Mouse (Mus musculus): Measurements from ENCODE around the gene Wdr44. TPM values are rescaled to one million over a fixed set of nuclear protein-coding genes. Genes with fewer than 3 reads are reported as not detected.
"Not testable (repeated sequence)": the region's sequence is repeated elsewhere in the genome, so short reads cannot be mapped to it uniquely, and the experiment has no call there.

Wdr44 gene
- polyA plus RNA-seq, 1 experiment = 2.0 TPM

GRCm38 (mm10) chrX:23767849-23768248 lies 75.0 kb downstream of the Wdr44 start:
- Histone ChIP-seq H3K4me3 (ENCODE audit: insufficient read depth, poor library complexity, severe bottlenecking) (no peak overlapping the region), H3K79me3 (ENCODE audit: low read depth) (no peaks in the 10 kb centered on the region), H3K36me3 (ENCODE audit: control insufficient read depth, insufficient read depth) (peaks cover 2% of the 10 kb centered on the region), H3K27me3 (ENCODE audit: control insufficient read depth, insufficient read depth, insufficient read length) (no peaks in the 10 kb centered on the region), H3K79me2 (ENCODE audit: control insufficient read depth, insufficient read depth) (no peaks in the 10 kb centered on the region), H3ac (ENCODE audit: control insufficient read depth, insufficient read length, low read depth) (no peak overlapping the region)
- TF ChIP-seq CTCF (IDR thresholded peaks at IDR 0.05; ENCODE audit: control insufficient read depth, insufficient read depth, insufficient read length) (no peak), FOSL1 (IDR thresholded peaks at IDR 0.05; ENCODE audit: insufficient read depth, low read length, poor library complexity, severe bottlenecking) (no peak), MYOD1 (IDR thresholded peaks at IDR 0.05; ENCODE audit: control insufficient read depth, insufficient read length, low read depth) (no peak), MAX (IDR thresholded peaks at IDR 0.05) (no peak), CEBPB (IDR thresholded peaks at IDR 0.05; ENCODE audit: low read depth) (no peak), MYOG (IDR thresholded peaks at IDR 0.05; ENCODE audit: control insufficient read depth, extremely low read depth, insufficient read length) (no peak), USF1 (IDR thresholded peaks at IDR 0.05; ENCODE audit: low read depth) (no peak)

- no peak overlapping the region for H3K4me3 ChIP-seq (ENCODE audit: insufficient read depth, poor library complexity, severe bottlenecking)
- H3K27me3 ChIP-seq (ENCODE audit: control insufficient read depth, insufficient read depth, insufficient read length) = no peaks in the 10 kb centered on the region
- no peaks in the 10 kb centered on the region for H3K79me2 ChIP-seq (ENCODE audit: control insufficient read depth, insufficient read depth)
- no peaks in the 10 kb centered on the region for H3K36me3 ChIP-seq (ENCODE audit: control insufficient read depth, insufficient read depth)
- no peaks in the 10 kb centered on the region for H3K79me3 ChIP-seq (ENCODE audit: low read depth)
- H3ac ChIP-seq (ENCODE audit: control insufficient read depth, insufficient read length, low read depth) = no peak overlapping the region
- TF ChIP-seq MYOG (IDR thresholded peaks at IDR 0.05; ENCODE audit: control insufficient read depth, extremely low read depth, insufficient read length) = no peak
- no peak for TF ChIP-seq MAX (IDR thresholded peaks at IDR 0.05)
- no peak for TF ChIP-seq CTCF (IDR thresholded peaks at IDR 0.05; ENCODE audit: control insufficient read depth, insufficient read depth, insufficient read length)
Observed at GRCm38 (mm10) chrX:23807125-23807524, 114.3 kb downstream of the Wdr44 start.

- no peaks in the 10 kb centered on the region for H3K79me3 ChIP-seq (ENCODE audit: low read depth)
- H3ac ChIP-seq (ENCODE audit: control insufficient read depth, insufficient read length, low read depth) = no peak overlapping the region
- H3K4me3 ChIP-seq (ENCODE audit: insufficient read depth, poor library complexity, severe bottlenecking) = no peak overlapping the region
- no peaks in the 10 kb centered on the region for H3K36me3 ChIP-seq (ENCODE audit: control insufficient read depth, insufficient read depth)
- no peaks in the 10 kb centered on the region for H3K27me3 ChIP-seq (ENCODE audit: control insufficient read depth, insufficient read depth, insufficient read length)
- no peaks in the 10 kb centered on the region for H3K79me2 ChIP-seq (ENCODE audit: control insufficient read depth, insufficient read depth)
- TF ChIP-seq MYOD1 (IDR thresholded peaks at IDR 0.05; ENCODE audit: control insufficient read depth, insufficient read length, low read depth) = no peak
- TF ChIP-seq MYOG (IDR thresholded peaks at IDR 0.05; ENCODE audit: control insufficient read depth, extremely low read depth, insufficient read length) = no peak
- TF ChIP-seq USF1 (IDR thresholded peaks at IDR 0.05; ENCODE audit: low read depth) = no peak
- no peak for TF ChIP-seq CEBPB (IDR thresholded peaks at IDR 0.05; ENCODE audit: low read depth)
- TF ChIP-seq CTCF (IDR thresholded peaks at IDR 0.05; ENCODE audit: control insufficient read depth, insufficient read depth, insufficient read length) = no peak
- no peak for TF ChIP-seq FOSL1 (IDR thresholded peaks at IDR 0.05; ENCODE audit: insufficient read depth, low read length, poor library complexity, severe bottlenecking)
- no peak for TF ChIP-seq MAX (IDR thresholded peaks at IDR 0.05)
Observed at GRCm38 (mm10) chrX:23810365-23810764, 117.5 kb downstream of the Wdr44 start.

GRCm38 (mm10) chrX:23813287-23813686 lies 120.4 kb downstream of the Wdr44 start:
- not testable (repeated sequence) for H3K79me3 ChIP-seq (ENCODE audit: low read depth); H3K36me3 ChIP-seq (ENCODE audit: control insufficient read depth, insufficient read depth)

DNA sequence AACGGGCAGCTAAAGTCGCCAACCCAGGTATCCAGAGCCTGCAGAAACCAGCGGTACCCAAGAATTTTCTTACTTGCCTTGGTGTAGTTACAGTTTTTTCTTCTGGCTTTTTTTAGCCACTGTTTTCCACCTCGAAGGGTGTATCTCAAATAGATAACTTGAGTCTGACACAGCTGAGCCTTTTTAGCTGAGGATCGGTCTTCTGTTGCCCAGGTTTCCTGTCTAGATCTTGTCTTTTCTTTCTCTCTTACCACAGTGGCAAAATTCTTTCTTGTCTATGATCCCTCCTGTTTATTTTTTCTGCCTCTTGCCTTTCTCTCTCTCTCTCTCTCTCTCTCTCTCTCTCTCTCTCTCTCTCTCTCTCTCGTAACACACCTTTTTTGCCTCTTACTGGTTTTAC lies 130.0 kb downstream of the Wdr44 start:
- not testable (repeated sequence) for H3K4me3 ChIP-seq (ENCODE audit: insufficient read depth, poor library complexity, severe bottlenecking); H3K79me2 ChIP-seq (ENCODE audit: control insufficient read depth, insufficient read depth); H3K27me3 ChIP-seq (ENCODE audit: control insufficient read depth, insufficient read depth, insufficient read length); H3ac ChIP-seq (ENCODE audit: control insufficient read depth, insufficient read length, low read depth); H3K79me3 ChIP-seq (ENCODE audit: low read depth); H3K36me3 ChIP-seq (ENCODE audit: control insufficient read depth, insufficient read depth)

More at GRCm38 (mm10) chrX:23813287-23813686, 120.4 kb downstream of the Wdr44 start:
- H3K27me3 ChIP-seq (ENCODE audit: control insufficient read depth, insufficient read depth, insufficient read length); H3ac ChIP-seq (ENCODE audit: control insufficient read depth, insufficient read length, low read depth); H3K4me3 ChIP-seq (ENCODE audit: insufficient read depth, poor library complexity, severe bottlenecking); H3K79me2 ChIP-seq (ENCODE audit: control insufficient read depth, insufficient read depth): not testable (repeated sequence)

- no peaks in the 10 kb centered on the region for H3K27me3 ChIP-seq (ENCODE audit: control insufficient read depth, insufficient read depth, insufficient read length)
- no peaks in the 10 kb centered on the region for H3K36me3 ChIP-seq (ENCODE audit: control insufficient read depth, insufficient read depth)
- TF ChIP-seq CTCF (IDR thresholded peaks at IDR 0.05; ENCODE audit: control insufficient read depth, insufficient read depth, insufficient read length) (no peak), FOSL1 (IDR thresholded peaks at IDR 0.05; ENCODE audit: insufficient read depth, low read length, poor library complexity, severe bottlenecking) (no peak), MYOD1 (IDR thresholded peaks at IDR 0.05; ENCODE audit: control insufficient read depth, insufficient read length, low read depth) (no peak), USF1 (IDR thresholded peaks at IDR 0.05; ENCODE audit: low read depth) (no peak), MAX (IDR thresholded peaks at IDR 0.05) (no peak), CEBPB (IDR thresholded peaks at IDR 0.05; ENCODE audit: low read depth) (no peak), MYOG (IDR thresholded peaks at IDR 0.05; ENCODE audit: control insufficient read depth, extremely low read depth, insufficient read length) (no peak)
Observed at GRCm38 (mm10) chrX:23823398-23824023, 130.7 kb downstream of the Wdr44 start.

GRCm38 (mm10) chrX:23833784-23834183 lies 140.9 kb downstream of the Wdr44 start:
- not testable (repeated sequence) for H3K36me3 ChIP-seq (ENCODE audit: control insufficient read depth, insufficient read depth); H3K79me3 ChIP-seq (ENCODE audit: low read depth); H3K27me3 ChIP-seq (ENCODE audit: control insufficient read depth, insufficient read depth, insufficient read length)

More at GRCm38 (mm10) chrX:23823398-23824023, 130.7 kb downstream of the Wdr44 start:
- no peak overlapping the region for H3ac ChIP-seq (ENCODE audit: control insufficient read depth, insufficient read length, low read depth)
- no peaks in the 10 kb centered on the region for H3K79me3 ChIP-seq (ENCODE audit: low read depth)
- no peak overlapping the region for H3K4me3 ChIP-seq (ENCODE audit: insufficient read depth, poor library complexity, severe bottlenecking)
- no peaks in the 10 kb centered on the region for H3K79me2 ChIP-seq (ENCODE audit: control insufficient read depth, insufficient read depth)

More at GRCm38 (mm10) chrX:23833784-23834183, 140.9 kb downstream of the Wdr44 start:
- H3K79me2 ChIP-seq (ENCODE audit: control insufficient read depth, insufficient read depth); H3ac ChIP-seq (ENCODE audit: control insufficient read depth, insufficient read length, low read depth); H3K4me3 ChIP-seq (ENCODE audit: insufficient read depth, poor library complexity, severe bottlenecking): not testable (repeated sequence)

Data from C2C12 (cell line).